Mouse (Mus musculus): ENCODE data around the gene Dexi. TPM values are rescaled to one million over a fixed set of nuclear protein-coding genes. Genes with fewer than 3 reads are reported as not detected.
A peak's percentile ranks its signal among the peaks of the same experiment; 100 is the strongest.

Gene Dexi
- polyA plus RNA-seq, 1 experiment from 2014 or later = 27.9 TPM

- peaks cover 4% of the 10 kb centered on the region; the same call in 1 of the 2 replicates for H3K36me3 ChIP-seq
- H3K27me3 ChIP-seq (replicated peaks) = no peaks in the 10 kb centered on the region
- no peak overlapping the region for H3K27ac ChIP-seq
- ATAC-seq (ENCODE audit: low FRiP score, low read depth) = no peak
- H3K4me3 ChIP-seq = no peak overlapping the region
- peaks cover 25% of the 10 kb centered on the region for H3K4me1 ChIP-seq
- no peak overlapping the region for H3K4me2 ChIP-seq (replicated peaks)
- 83% methylated on average over 5 of the region's 5 CpGs for WGBS
- no peak overlapping the region for H3K9ac ChIP-seq
- no peaks in the 10 kb centered on the region for H3K9me3 ChIP-seq
Observed at GRCm38 (mm10) chr16:10536323-10536722, 6.5 kb downstream of the Dexi start.

DNA sequence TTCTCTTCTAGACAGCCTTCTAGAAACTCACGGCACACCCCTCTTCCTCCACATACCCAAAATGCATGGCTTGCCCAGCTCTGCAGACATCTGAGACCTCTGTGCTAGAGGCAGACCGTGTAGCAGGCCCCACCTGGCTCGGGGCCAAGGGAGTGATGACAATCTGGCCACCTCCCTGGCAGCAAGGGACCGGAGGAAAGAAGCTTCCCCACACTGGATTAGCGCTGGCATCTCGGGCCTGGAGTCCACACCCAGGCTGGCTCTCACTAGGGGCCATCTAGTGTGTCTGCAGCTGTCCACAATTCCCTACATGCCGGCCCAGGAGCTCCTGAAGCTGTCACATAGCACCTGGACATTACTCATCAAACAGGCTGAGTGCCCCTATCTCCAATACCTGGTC lies 8.3 kb downstream of the Dexi start:
- Histone ChIP-seq H3K9ac (no peak overlapping the region), H3K36me3 (peaks cover 12% of the 10 kb centered on the region; the same call in 1 of the 2 replicates), H3K4me3 (no peak overlapping the region), H3K9me3 (no peaks in the 10 kb centered on the region), H3K4me1 (peaks cover 8% of the 10 kb centered on the region; the same call in 1 of the 2 replicates), H3K27ac (no peak overlapping the region), H3K4me2 (replicated peaks) (no peak overlapping the region), H3K27me3 (replicated peaks) (no peaks in the 10 kb centered on the region)
- 80% methylated on average over 7 of the region's 7 CpGs for WGBS
- no peak for ATAC-seq (ENCODE audit: low FRiP score, low read depth)

- ATAC-seq (ENCODE audit: low FRiP score, low read depth) = no peak
- H3K4me2 ChIP-seq (replicated peaks) = no peak overlapping the region
- no peak overlapping the region for H3K9ac ChIP-seq
- 95% methylated on average over 4 of the region's 4 CpGs for WGBS
- no peaks in the 10 kb centered on the region for H3K27me3 ChIP-seq (replicated peaks)
- no peak overlapping the region for H3K27ac ChIP-seq
- no peak overlapping the region for H3K4me3 ChIP-seq
- no peaks in the 10 kb centered on the region for H3K4me1 ChIP-seq
- H3K9me3 ChIP-seq = no peaks in the 10 kb centered on the region
- H3K36me3 ChIP-seq = peaks cover 12% of the 10 kb centered on the region; the same call in 1 of the 2 replicates
Observed at GRCm38 (mm10) chr16:10533781-10534180, 9.1 kb downstream of the Dexi start.

- Histone ChIP-seq H3K27ac (no peak overlapping the region), H3K36me3 (peaks cover 12% of the 10 kb centered on the region; the same call in 1 of the 2 replicates), H3K9ac (no peak overlapping the region), H3K4me1 (no peaks in the 10 kb centered on the region), H3K4me2 (replicated peaks) (no peak overlapping the region), H3K27me3 (replicated peaks) (no peaks in the 10 kb centered on the region), H3K9me3 (no peaks in the 10 kb centered on the region), H3K4me3 (no peak overlapping the region)
- WGBS = 94% methylated on average over 4 of the region's 4 CpGs
- ATAC-seq (ENCODE audit: low FRiP score, low read depth) = no peak
Observed at GRCm38 (mm10) chr16:10530179-10530578, 12.7 kb downstream of the Dexi start.

DNA sequence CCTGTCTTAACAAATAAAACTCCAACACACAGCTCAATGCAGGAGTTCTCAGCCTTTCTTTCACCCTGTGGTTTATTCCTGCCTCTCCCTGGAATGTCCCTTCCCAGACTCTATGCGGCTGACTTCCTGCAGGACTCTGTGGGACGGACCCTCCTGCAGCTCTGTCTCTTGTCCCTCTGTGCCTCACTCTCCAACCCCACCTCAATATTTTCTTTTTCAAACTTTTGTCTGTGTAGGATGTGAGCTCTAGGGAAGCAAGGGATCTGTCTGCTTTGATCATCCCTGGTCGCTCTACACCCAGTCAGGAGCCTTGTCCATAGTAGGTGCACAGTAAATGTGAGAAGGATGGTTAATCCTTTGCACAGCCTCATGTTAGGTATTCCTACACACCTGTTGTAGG lies 14.5 kb downstream of the Dexi start:
- Histone ChIP-seq H3K27me3 (replicated peaks) (no peaks in the 10 kb centered on the region), H3K36me3 (peaks cover 12% of the 10 kb centered on the region; the same call in 1 of the 2 replicates)
- WGBS = 85% methylated on average over 3 of the region's 3 CpGs

DNA sequence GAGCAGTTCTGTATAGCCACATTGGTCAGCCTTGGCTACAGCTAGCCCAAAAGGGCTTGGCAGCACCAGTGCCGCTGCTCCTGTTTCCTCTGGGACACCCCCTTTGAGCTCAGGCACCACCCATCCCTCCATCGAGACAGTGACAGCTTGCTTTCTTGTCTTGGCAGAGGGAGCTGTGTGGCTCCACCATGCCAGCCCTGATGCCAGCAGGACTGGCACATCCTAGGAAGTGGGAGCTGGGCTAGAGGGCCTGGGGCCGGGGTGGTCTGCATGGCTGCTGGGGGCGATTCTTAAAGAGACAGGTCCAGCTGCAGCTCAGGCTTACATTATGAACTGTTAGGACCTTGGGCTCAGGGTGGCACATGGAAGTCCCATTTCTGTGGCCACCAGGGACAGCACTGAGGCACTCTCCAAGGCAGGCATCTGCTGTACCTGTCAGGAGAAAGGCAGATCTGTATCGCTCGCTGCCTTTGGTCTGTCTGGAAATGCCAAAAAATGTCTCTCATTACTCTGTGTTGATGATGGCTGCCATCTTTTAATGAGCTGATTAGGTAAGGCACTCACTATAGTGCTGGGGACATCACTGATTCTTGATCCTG lies 15.7 kb downstream of the Dexi start:
- Histone ChIP-seq H3K9ac (no peak overlapping the region), H3K4me3 (no peak overlapping the region), H3K4me2 (replicated peaks) (no peak overlapping the region), H3K9me3 (no peaks in the 10 kb centered on the region), H3K4me1 (no peaks in the 10 kb centered on the region), H3K36me3 (peaks cover 12% of the 10 kb centered on the region; the same call in 1 of the 2 replicates), H3K27me3 (replicated peaks) (no peaks in the 10 kb centered on the region), H3K27ac (no peak overlapping the region)
- 82% methylated on average over 6 of the region's 6 CpGs for WGBS
- no peak for ATAC-seq (ENCODE audit: low FRiP score, low read depth)

More for the DNA sequence above, 14.5 kb downstream of the Dexi start:
- no peak overlapping the region for H3K4me2 ChIP-seq (replicated peaks)
- no peaks in the 10 kb centered on the region for H3K4me1 ChIP-seq
- H3K9me3 ChIP-seq = no peaks in the 10 kb centered on the region
- no peak overlapping the region for H3K4me3 ChIP-seq
- no peak overlapping the region for H3K9ac ChIP-seq
- ATAC-seq (ENCODE audit: low FRiP score, low read depth) = no peak
- H3K27ac ChIP-seq = no peak overlapping the region

DNA sequence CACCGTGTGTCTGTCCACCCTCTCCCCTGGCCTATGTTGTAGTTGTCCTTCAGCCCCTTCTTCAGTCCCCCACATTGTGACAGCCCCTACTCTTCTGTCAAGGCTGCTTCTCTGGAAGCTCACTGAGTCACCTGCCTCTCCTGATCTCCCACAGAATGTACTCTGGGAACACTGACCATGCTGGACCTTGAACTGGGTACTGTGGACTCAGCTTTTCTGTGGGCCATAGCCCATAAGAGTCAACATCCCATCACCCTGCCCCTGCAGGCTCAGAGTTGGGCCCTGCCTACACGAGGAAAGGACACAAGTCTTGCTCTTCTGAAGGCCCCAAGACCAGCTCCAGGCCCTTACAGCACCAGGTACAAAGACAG lies 17.3 kb downstream of the Dexi start:
- Histone ChIP-seq H3K9ac (no peak overlapping the region), H3K9me3 (no peaks in the 10 kb centered on the region), H3K27me3 (replicated peaks) (no peaks in the 10 kb centered on the region), H3K36me3 (peaks cover 5% of the 10 kb centered on the region; the same call in 1 of the 2 replicates), H3K4me2 (replicated peaks) (no peak overlapping the region), H3K4me1 (no peaks in the 10 kb centered on the region), H3K4me3 (no peak overlapping the region), H3K27ac (no peak overlapping the region)
- WGBS = 68% methylated on average over 2 of the region's 2 CpGs
- no peak for ATAC-seq (ENCODE audit: low FRiP score, low read depth)

GRCm38 (mm10) chr16:10524866-10525609 lies 17.8 kb downstream of the Dexi start:
- Histone ChIP-seq H3K4me2 (replicated peaks) (no peak overlapping the region), H3K9me3 (no peaks in the 10 kb centered on the region), H3K4me3 (no peak overlapping the region), H3K27ac (no peak overlapping the region), H3K9ac (no peak overlapping the region), H3K4me1 (no peaks in the 10 kb centered on the region), H3K27me3 (replicated peaks) (no peaks in the 10 kb centered on the region), H3K36me3 (no peaks in the 10 kb centered on the region)
- no peak for ATAC-seq (ENCODE audit: low FRiP score, low read depth)
- WGBS = 89% methylated on average over 4 of the region's 4 CpGs

DNA sequence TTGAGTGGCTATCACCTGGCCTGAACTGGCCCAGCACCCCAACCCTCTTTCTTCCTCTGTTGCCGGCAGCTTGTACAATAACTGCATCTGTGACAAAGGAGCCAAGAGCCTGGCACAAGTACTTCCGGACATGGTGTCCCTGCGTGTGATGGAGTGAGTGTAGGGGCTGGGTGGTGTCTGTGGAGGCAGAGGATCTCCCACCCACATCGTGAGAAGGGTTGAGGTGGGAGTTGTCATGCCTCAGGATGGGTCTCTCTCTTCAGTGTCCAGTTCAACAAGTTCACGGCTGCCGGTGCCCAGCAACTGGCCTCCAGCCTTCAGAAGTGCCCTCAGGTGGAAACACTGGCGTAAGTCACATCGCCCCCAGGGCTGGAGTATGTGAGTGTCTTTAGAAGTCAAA lies 19.2 kb downstream of the Dexi start:
- H3K9ac ChIP-seq = no peak overlapping the region
- H3K9me3 ChIP-seq = no peaks in the 10 kb centered on the region
- no peak overlapping the region for H3K4me2 ChIP-seq (replicated peaks)
- H3K4me3 ChIP-seq = no peak overlapping the region
- no peaks in the 10 kb centered on the region for H3K27me3 ChIP-seq (replicated peaks)
- H3K4me1 ChIP-seq = no peaks in the 10 kb centered on the region
- H3K36me3 ChIP-seq = no peaks in the 10 kb centered on the region
- 90% methylated on average over 8 of the region's 8 CpGs for WGBS
- ATAC-seq (ENCODE audit: low FRiP score, low read depth) = no peak
- no peak overlapping the region for H3K27ac ChIP-seq

GRCm38 (mm10) chr16:10522811-10523210 lies 20.0 kb downstream of the Dexi start:
- no peak for ATAC-seq (ENCODE audit: low FRiP score, low read depth)
- Histone ChIP-seq H3K9ac (no peak overlapping the region), H3K4me2 (replicated peaks) (no peak overlapping the region), H3K4me1 (no peaks in the 10 kb centered on the region), H3K36me3 (no peaks in the 10 kb centered on the region), H3K4me3 (no peak overlapping the region), H3K9me3 (no peaks in the 10 kb centered on the region), H3K27me3 (replicated peaks) (no peaks in the 10 kb centered on the region), H3K27ac (no peak overlapping the region)
- 80% methylated on average over 1 of the region's 1 CpGs for WGBS

GRCm38 (mm10) chr16:10520908-10521614 lies 21.8 kb downstream of the Dexi start:
- 48% methylated on average over 2 of the region's 2 CpGs for WGBS
- Histone ChIP-seq H3K9me3 (no peaks in the 10 kb centered on the region), H3K36me3 (no peaks in the 10 kb centered on the region), H3K27me3 (replicated peaks) (no peaks in the 10 kb centered on the region), H3K4me1 (no peaks in the 10 kb centered on the region), H3K4me3 (no peak overlapping the region), H3K4me2 (replicated peaks) (no peak overlapping the region), H3K27ac (no peak overlapping the region), H3K9ac (no peak overlapping the region)
- ATAC-seq (ENCODE audit: low FRiP score, low read depth) = peak; percentile 64; the same call in 1 of the 2 replicates

- ATAC-seq (ENCODE audit: low FRiP score, low read depth) = no peak
- H3K27me3 ChIP-seq (replicated peaks) = no peaks in the 10 kb centered on the region
- no peaks in the 10 kb centered on the region for H3K36me3 ChIP-seq
- no peak overlapping the region for H3K4me3 ChIP-seq
- H3K4me1 ChIP-seq = no peaks in the 10 kb centered on the region
- no peak overlapping the region for H3K4me2 ChIP-seq (replicated peaks)
- WGBS = 58% methylated on average over 5 of the region's 5 CpGs
- H3K9me3 ChIP-seq = no peaks in the 10 kb centered on the region
- H3K9ac ChIP-seq = no peak overlapping the region
- H3K27ac ChIP-seq = no peak overlapping the region
Observed at GRCm38 (mm10) chr16:10518030-10518429, 24.8 kb downstream of the Dexi start.

Measured in neural tube, embryonic 12.5 days (tissue).